Mouse (Mus musculus): ENCODE data around the gene Mapk10.

Mapk10 gene

DNA sequence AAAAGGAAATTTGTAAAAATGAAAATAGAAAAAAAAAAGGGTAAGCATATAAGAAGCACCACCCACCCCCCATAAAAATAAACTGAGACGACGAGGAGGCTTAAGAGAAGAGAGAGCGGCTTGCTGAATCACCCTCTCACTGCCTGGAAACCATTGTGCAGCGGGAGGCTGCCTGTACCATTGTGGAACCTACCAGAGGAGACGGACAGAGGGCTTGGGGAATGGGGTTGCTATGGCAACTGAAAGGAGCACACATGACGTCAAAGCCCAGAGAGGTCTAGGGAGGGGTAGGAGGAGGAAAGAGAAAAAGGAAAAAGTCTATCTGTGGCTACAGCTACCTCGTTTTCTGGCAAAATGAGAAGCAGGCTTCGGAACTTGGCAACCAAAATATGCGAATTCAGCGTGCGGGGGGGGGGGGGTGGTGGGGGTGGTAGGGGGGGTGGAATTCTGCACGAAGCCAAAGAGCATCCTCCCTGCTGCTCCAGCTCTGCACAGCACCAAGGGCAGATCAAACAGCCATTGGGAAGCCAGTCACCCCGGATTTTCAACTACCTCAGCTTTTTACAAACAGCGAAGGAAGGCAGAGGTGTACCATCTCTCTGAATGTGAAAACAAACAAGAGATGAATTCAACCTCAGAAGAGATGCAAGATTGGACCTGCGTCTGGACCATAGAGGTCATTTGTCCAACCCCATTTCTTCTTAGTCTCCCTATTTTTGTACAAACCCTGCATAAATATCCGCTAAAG, at the start of gene Mapk10:
Mapk10 (minus strand) TSS at position 234 of the 748 bp plus-strand sequence.
- in situ Hi-C loops (cut with MseI, MboI): no loop called here

DNA sequence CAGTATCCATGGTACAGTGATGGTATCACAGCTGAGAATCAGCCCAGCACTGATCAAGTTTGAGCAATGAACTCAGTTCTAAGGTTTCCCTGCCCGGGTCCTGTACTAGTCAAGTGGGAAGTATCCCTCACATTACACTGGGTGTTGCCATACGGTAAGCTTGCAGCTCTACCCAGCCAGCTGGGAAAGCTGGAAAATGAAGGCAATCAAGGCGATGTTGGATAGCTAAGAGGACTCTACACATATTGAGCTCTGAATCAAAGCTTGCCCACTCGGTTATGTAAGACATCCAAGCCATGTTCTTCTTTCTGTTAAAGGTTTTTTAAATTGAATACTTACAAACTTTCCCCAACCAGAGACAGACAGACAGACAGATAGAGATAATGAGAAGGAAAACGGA, 45.0 kb upstream of the Mapk10 start:
- in situ Hi-C loops (cut with MseI, MboI): no loop called here

DNA sequence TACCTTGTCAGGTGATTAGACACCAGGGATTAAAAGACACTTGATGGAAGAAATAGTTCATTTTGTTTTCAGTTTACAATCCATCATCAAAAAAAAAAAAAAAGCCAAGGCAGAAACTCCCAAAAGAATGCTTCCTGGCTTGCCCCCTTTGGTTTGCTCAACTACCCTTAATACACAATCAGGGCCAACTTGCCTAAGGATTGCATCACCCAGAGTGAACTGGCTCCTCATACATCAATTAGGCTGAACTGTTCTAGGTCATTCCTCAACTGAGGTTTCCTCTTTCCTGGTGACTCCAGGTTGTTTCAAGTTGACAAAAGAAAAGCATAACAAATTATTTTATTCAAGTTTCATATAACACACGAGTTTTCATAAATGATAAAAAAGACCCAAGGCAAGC, 31.3 kb upstream of the Mapk10 start:
- in situ Hi-C loops (cut with MseI, MboI): no loop called here

DNA sequence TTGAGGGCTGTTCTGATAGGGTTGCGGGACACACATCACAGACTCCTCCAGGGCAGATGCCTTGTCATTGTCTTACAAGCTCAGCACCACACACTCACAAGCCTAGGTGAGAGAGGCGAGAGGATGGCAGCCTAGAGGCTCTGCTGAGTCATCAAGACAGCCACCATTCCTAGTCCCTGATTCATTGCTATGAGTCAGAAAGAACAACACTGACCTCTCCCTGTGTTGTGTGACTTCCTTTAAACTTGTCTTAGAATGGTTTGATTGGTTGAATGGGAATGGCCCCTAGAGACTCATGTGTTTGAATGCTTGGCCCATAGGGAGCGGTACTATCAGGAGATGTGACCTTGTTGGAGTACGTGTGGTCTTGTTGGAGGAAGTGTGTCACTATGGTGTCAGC, 20.7 kb upstream of the Mapk10 start:
- in situ Hi-C loops (cut with MseI, MboI): no loop called here

DNA sequence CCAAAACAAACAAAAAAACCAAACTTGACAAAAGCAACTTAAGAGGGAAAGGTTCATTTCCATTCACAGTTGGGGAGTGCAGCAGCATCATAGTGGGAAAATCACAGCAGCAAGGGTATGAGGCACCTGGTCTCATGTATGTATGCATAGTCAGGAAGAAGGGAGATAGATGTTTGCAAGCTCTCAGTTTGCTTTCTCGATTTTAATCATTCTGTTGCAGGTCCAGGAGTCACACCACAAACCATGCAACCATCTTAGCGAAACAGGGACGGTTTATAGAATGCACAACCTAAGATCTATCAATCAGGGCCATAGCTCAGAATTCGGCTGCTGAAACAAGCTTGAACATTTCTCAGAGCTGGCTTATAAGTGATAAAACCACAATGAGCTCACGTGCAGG, 19.2 kb upstream of the Mapk10 start:
- in situ Hi-C loops (cut with MseI, MboI): no loop called here

DNA sequence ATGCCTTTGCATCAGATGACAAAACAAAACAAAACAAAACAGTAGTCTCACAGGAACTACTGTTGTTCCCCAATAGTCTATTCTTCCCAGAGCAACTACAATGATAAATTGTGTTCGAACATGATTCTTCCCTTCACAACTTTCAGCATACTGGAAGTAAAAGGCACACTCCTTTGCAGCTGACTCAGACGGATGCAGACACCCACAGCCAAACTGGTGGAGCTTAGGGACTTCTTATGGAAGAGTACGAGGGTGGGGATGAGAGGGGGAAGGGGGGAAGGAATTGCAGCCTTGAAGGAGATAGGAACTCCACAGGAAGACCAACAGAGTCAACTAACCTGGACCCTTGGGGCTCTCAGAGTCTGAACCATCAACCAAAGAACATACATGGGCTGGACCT, 18.2 kb upstream of the Mapk10 start:
- in situ Hi-C loops (cut with MseI, MboI): no loop called here

DNA sequence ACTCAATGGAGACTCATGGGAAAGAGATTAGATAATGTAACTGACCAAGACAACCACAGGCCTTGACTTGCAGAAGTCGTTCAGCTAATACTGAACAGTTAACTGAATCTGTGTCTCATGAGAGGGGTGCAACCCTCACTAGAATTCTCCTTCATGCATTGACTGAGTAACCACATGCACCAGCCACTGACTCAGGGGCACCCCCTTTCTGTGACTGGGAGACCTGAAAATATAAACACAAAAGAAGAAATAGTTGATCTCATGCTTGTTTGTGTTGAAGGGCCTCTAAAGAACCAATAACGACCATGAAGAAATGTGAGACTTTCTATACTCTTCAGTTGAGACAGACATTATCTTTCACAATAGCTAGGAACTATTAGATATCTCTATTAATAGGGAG, 10.9 kb upstream of the Mapk10 start:
- in situ Hi-C loops (cut with MseI, MboI): no loop called here

DNA sequence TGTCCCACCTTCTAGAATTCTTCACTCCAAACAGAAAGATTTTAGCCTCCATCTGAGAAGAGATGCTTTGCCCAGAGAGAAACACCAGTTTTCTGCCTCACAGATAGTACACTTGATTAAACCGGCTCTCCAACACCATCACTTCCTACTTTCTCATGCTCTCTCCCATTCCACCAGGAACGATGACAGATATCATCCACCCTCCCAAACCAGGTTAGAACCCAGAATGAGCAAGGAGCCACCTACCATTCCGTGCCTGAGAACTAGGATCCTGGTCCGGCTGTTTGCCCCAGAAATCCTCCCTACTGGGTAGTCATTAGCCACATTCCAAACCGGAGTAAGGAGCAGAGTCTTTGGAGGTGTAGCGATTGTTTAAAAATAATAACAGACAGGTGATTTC, 490 bp downstream of the Mapk10 start:
- in situ Hi-C loops (cut with MseI, MboI): no loop called here

DNA sequence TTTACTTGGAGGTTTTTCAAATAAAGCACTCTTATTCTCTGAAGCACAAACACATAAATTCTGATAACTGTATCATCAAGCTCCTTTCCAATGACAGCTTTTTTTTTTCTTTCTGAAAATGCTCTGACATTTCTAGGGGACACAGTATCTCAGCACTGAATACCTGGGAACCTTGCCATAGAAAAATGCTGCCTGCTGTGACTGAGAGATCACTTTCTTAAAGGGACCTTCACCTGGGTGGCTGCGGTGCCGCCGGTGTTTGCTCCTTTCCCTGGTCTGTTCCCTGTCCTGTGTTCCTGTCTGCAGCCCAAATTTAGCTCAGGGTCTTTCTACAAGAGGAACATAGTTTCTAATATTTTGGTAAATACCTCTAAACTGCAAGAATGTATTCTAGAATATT, 1.1 kb downstream of the Mapk10 start:
- in situ Hi-C loops (cut with MseI, MboI): no loop called here

DNA sequence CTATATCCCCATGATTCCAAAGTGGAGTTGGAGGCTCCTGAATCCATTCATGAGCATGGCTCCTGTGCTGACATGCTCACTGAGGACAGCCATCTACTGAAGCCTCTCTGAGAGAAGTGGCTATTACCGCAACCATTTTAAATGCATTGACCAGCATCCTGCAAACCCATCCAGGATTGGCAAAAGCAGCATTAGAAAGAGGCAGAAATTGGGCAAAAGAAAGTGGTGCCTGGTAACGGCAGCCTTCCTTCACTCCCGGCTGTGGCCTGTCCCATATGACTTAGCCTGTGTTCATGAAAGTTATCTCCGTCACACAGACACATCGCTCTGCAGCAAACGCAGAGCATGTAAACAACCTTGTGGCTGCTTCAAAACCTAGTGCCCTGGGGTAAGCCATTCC, 1.6 kb downstream of the Mapk10 start:
- in situ Hi-C loops (cut with MseI, MboI): no loop called here

DNA sequence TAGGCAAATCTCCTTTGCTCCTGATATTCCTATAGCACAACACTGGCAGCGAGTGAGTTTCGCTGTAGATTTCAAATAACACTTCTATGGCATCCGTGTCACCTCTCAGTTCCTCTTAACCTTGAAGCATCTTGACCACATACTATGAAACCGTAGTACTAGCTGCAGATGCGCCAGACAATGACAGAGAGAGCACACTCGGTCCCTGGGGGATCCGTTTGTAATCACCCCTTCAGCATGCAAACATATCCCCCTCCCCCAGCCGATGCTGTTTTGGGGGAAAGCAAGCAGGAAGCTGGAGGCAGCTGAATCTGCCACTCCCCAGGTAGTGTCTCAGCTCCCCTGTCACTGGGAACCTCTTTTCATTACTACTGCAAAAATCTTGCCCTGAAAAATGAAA, 2.3 kb downstream of the Mapk10 start:
- in situ Hi-C loops (cut with MseI, MboI): no loop called here

DNA sequence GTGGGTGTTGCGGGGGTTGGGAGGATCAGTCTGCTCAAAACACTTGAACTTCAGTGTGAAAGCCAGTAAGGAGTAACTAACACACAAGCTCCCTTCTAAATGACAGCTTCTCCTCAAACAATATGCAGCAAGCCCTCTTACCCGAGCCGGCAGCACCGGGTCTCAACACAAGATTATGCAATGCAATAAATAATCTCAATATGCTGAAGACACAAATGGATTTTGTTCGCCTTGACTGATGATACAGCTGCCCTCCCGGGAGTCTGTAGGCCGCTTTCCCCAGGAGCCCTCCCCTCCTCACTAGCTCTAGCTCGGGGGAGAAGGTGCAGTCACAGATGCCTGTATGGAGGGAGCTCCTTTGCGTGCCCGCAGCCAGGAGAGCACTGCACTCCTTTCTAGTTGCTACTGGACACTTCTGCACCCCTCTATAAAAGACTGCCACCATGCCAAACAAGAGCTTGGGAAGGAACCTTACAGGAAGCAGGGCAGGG, 3.1 kb downstream of the Mapk10 start:
- in situ Hi-C loops (cut with MseI, MboI): no loop called here

DNA sequence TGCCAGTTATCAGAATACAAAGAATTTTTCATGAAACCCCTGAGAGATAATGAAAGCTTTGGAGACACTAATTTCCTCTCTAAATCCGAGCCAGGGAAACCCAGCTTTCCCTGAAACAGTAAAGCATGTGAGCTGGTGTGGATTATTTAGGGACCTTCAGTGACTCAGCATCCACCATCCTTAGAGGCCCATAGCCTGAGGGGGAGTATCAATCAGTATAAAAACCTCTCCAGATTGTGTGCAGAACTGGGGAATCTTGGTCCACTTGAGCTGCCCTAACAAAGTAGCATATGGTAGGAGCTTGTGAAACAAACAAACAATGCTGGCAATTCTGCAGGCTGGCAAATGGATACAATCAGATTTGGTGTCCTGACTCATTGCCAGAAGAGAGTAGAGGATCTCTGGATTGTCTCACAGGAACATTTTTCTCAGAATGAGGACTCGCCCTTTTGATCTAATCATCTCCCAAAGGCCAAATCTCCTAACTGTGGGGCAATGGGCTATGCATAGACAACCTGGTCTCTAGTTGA, 13.3 kb downstream of the Mapk10 start:
- in situ Hi-C loops (cut with MseI, MboI): no loop called here

DNA sequence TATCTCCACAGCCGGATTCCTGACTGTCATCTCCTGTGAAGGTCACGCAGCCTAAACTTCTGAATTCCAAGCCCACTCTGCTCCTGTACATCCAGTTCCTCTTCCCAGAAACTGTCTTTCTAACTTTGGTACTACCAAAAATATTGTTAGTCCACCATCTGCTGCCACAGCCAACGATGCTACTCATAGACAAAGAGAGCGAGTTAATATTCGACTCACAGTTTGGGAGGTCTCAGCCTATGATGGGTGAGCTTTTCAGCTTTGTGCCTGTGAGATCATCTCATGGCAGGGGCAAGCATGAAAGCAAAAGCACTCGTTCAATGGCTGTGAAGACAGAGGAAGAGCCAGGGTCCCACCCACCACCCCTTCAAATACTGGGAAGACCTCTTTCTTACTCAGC, 16.6 kb downstream of the Mapk10 start:
- in situ Hi-C loops (cut with MseI, MboI): no loop called here

DNA sequence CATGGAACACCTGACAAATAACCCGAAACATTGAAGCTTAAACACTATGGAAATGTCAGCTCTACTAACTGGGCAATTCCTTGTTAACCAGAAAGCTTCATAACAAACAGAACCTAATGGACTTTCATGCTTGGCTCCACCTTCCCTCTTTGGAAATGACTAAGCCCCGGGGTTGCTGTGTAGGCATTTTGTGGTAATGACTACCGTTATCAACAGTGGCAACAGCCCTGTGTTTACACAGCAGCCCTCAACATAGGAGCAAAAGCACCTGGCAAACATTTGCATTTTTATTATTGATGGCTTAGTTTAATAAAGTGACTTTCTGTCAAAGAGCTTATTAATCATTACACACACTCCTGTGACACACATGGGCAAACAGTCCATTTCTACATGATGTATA, 17.4 kb downstream of the Mapk10 start:
- in situ Hi-C loops (cut with MseI, MboI): no loop called here

DNA sequence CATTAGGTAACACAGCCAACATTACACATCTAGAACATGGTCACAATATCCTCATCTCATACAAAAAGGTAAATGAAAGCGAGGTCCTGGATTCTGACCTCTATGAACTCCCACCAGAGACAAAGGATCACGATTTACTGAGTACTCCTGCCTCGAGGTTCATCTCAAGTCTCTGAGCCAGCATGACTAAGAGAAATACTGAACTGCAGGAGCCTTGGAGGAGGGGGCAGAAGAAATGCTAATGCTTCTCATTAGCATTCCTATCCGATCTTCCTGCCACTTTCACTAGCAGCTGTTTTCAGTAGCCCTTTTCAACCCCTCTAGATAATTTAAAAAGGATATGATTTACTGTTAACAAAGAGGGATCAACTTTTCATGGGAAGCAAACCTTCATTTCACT, 19.6 kb downstream of the Mapk10 start:
- in situ Hi-C loops (cut with MseI, MboI): no loop called here

DNA sequence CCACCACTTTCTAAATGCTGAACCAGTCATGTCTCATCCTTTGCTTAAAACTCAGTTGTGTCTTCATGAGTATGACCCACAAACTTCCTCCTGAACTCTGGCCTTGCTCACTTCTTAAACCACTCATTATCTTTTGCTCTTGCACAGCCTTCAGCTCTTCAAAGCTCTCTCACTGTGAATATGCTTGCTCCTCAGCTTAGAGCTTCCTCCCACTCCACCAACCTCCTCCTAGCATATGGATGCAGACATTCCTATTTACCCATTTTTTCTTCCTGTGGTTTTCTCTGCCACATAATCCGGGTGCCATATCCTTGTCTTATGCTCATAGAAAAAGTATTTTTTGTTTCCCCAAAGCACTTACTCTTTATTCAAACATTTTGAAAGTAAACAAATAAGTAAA, 26.9 kb downstream of the Mapk10 start:
- in situ Hi-C loops (cut with MseI, MboI): no loop called here

DNA sequence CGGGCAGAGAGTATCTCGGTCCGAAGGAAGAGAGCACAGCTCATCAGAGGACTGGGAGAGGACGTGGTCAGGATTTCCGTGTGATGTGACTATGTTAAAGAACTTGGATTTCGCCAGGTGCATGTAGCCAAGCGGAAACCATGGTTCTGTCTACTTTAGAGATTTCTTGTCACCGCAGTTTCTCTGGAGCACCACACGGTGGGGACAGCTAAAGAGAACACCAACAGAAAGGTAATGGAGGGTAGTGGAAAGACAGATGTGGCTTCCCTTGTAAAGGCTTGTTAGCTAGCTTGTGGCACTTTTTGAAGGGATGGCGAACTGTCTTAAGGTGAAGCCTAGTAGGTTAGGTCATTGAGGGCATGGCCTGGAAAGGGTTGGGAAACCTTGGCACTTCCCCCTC, 29.5 kb downstream of the Mapk10 start:
- in situ Hi-C loops (cut with MseI, MboI): no loop called here

DNA sequence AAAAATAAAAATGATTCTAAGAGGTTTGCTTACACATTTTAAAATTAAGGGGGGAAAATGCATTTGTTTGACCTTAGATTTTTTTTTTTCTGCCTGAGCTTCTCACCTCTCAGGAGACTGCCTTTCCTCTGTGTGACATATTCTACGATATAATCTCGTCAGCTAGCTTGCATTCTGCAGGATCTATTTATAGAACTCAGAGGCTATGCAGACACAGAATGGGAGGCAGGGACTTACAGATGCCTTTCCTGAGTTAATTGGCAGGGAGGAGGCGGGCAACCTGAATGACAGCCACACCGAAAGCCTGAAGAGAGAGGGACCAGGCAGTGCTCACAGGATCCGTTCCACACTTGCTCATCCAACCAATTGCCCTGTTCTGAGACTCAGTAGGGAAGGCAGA, 34.1 kb downstream of the Mapk10 start:
- in situ Hi-C loops (cut with MseI, MboI): no loop called here

DNA sequence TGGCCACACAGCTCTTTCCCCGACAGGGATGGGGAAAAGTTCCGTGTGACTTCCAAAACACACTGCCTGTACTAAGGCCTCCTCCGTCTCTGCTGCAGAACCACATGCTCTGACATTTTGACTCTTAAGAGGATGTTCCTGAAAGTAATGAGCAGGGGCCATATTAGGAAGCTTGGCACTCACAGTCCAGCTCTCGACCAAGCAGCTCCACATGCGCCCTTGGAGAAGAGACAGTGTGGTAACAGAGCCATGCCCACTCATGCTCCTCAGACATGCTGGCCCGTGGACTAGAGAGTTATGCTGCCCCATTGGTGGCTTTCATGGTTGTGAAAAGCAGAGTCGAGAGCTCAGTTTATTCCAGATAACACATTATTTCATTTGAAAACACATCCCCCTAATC, 35.1 kb downstream of the Mapk10 start:
- in situ Hi-C loops (cut with MseI, MboI): no loop called here

DNA sequence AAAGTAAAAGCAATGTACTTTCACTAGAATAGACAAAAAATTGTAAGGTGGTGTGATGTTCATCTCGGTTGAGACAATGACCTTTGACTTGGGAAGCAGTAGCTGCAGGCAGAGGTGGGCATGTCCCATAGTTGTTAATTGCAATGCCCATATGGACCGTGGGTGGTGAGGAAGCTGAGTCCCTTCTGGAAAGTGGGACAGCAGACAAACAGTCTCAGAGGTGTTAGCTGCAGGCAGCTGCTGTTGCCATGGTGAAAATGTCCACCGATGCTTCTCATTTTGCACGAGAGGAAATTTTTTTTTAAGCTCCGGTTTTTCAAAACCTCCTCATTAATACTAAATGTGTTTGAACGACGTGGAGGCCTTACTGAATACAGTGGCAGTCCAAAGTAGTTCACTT, 36.5 kb downstream of the Mapk10 start:
- in situ Hi-C loops (cut with MseI, MboI): no loop called here

DNA sequence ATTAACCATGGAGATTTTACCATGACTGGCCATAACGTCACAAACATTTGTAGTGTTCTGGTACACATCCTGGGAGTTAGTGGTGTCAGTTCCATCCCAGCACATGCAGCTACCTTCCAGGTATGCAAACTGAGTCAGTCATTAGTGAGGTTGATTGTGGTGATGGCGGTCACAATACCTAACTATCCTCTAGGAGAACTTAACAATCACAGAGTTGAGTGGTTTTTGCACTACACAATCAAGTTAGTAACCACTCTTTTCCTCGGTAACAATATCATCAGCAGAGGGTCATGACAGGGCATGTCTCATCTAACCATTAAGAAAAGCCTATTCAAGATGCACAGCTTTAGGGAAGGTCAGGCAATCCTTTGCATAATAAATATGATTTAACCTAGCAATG, 39.9 kb downstream of the Mapk10 start:
- in situ Hi-C loops (cut with MseI, MboI): no loop called here

DNA sequence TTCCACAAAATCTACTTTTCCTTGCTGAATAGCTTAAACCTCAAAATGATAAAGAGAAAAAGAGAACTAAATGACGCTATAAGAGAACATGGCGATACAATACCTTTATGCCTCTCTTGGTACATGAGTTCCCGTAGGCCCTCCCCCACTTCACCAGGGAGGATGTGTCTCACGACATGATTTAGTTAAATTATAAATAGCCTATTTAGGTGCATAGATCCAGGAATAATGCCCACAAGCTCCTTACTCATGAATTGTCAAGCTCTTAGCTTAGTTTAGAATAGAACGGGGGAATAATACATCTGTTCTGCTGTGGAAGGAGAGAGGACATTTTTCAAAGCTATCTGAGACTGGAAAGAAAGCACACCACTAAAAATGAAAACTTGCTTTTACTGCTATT, 43.8 kb downstream of the Mapk10 start:
- in situ Hi-C loops (cut with MseI, MboI): no loop called here

DNA sequence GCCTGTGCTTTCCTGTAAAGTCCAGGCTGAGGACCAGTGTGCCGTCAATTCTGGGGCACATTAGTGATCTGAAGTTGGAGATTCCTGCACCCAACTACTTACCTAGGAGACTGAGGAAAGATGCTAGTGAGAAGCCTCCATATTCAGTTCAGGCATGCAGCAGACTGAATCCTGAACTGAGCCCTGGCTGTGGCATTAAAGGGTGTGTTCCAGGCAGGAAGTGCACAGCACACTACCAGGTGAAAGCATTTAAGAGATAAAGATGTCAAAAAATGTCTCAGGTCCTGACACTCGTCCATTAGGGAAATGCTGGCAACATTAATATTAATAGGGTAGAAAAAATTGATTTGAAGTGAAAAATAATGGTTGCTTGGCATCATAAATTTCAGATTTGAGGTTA, 44.4 kb downstream of the Mapk10 start:
- in situ Hi-C loops (cut with MseI, MboI): no loop called here

Measured in mouse trophoblast stem cell (cell line).